Mouse (Mus musculus) liver, postnatal 0 days (tissue): ENCODE results near the gene Icos.

ENCODE experiments used
- CTCF ChIP-seq: sonication (generic); IDR thresholded peaks from 2 replicates; pipeline ENCODE4 v1.5.1; 2016; ENCODE audit warnings: antibody characterized with exemption, low read depth
- EP300 ChIP-seq: IDR thresholded peaks from 2 replicates; pipeline ENCODE4 v1.6.1; 2016; ENCODE audit warnings: antibody characterized with exemption, low read depth, mild to moderate bottlenecking

DNA sequence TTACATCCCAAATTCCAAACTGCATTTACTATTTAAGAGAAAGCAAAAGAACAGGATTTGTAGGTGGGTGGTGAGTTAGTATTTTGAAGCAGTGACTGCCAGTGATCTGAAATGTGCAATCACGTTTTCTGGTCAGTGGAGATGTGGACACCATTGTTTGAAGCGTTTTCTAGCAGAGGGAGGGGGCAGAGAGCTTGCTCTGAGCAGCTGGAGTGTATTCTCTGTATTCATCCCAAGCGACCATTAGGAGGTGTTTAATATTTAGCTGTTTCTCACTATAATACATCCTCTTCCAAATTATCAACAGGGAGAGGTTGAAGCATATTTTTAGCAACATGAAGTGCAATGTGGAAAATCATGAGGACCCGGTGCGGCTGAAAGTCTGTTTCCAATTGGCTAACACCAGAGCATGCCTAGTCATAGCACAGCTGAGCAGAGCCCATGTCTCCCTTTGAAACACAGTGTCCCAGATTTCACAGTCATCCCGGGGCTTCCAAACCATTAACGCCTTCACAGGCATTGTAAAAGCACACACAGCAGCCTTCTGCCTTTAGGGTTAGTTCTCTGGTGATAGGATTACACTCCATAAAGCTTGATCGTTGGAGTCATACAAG lies 41.7 kb upstream of the Icos start:
- TF ChIP-seq EP300: no peak
- TF ChIP-seq CTCF: no peak
